Mouse (Mus musculus) inflammation-experienced regulatory T-cells, adult 6 months (primary cell): Measurements from ENCODE around the gene Ccdc32. TPM values are rescaled to one million over a fixed set of nuclear protein-coding genes. Genes with fewer than 3 reads are reported as not detected.
A peak's percentile ranks its signal among the peaks of the same experiment; 100 is the strongest.
"Not testable (repeated sequence)": the region's sequence is repeated elsewhere in the genome, so short reads cannot be mapped to it uniquely, and the experiment has no call there.

Source experiments
- ATAC-seq: one replicate; pipeline ENCODE4 v1.8.0; 2017
- polyA plus RNA-seq, 3 experiments: library from polyadenylated mRNA; unstranded; fragments of 100-300 nt; shearing (Covaris generic); gene quantifications; one replicate each; pipeline ENCODE4 v1.2.1; 2017

Gene Ccdc32
- 10 to 100 TPM; 21.9 to 23.2 (median 22.8) TPM for polyA plus RNA-seq

DNA sequence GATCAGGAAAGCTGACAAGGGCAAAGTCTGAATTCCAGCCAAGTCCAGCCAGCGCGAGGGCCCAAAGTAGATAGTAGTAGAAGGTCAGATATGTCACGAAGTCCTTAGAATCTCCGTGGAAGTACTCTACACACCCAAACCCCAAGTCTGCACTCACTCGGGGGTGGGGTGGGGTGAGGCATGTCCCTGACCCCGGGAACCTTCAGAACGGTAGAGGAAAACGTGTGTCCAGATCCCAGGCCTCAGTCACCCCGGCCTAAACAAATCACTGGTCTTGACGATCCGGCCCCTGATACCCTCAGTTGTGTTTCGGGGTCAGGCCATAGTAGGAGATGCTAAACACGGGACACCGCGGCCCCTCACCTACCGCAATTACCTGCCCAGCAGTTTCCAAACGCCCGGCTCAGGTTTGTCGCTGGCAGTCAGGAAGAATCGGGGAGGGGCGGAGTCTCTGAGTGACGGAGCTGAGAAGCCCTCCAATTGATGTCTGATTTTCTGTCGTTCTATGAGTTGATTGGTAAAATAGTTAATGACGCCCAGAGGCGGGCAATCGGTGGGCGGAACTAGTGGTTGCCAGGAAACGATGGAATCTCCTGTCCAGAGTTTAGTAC is at the start of gene Ccdc32:
Gene Ccdc32 (minus strand): TSS at position 453 of the 611 bp plus-strand sequence.
- ATAC-seq, result peak; percentile 100

DNA sequence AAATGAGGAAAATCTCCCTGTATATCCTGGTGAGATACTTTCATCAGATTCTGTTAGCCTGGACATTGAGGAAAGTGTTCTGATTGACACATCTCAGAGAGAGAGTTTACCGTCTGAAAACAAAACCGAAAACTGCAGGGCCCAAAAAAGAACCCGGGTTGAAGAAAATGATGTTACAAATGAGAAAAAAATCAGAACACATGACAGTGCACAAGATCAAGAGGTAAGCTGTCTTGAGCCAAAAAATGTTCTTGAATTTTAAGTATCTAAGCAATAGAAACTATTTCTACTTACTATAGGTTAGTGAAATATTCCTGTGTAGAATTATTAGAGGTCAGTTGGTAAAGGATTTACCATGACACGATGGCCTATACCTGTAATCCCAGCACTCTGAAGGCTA is 43.2 kb upstream of the Ccdc32 start:
- no peak for ATAC-seq

DNA sequence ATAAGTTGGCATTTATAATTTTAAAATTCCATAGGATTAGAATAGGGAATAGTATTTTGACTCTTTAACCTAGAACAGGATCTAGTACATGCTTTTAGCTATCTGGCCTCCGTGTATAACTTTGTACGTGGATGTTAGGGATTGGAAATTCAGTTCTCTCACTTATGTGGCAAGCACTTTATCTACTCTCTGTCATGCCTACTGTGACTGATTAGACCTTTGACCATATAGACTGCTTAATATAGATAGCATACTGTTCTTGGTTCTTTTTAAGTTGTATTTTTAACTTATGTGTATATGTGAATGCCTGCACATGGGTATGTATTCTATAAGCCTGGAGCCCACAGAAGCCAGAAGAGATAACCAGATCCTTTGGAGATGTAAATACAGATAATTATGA is 30.9 kb upstream of the Ccdc32 start:
- ATAC-seq, result no peak

GRCm38 (mm10) chr2:119050132-119050650 is 21.0 kb upstream of the Ccdc32 start:
- ATAC-seq, result no peak

GRCm38 (mm10) chr2:119047849-119048248 is 18.7 kb upstream of the Ccdc32 start:
- no peak for ATAC-seq

GRCm38 (mm10) chr2:119046649-119047611 is 17.7 kb upstream of the Ccdc32 start, which contains the start of gene Knl1:
Gene Knl1, plus strand, starts transcription at chr2:119047119.
- peak; percentile 93 for ATAC-seq

- no peak for ATAC-seq
Measured at GRCm38 (mm10) chr2:119045163-119045562, 16.0 kb upstream of the Ccdc32 start.

DNA sequence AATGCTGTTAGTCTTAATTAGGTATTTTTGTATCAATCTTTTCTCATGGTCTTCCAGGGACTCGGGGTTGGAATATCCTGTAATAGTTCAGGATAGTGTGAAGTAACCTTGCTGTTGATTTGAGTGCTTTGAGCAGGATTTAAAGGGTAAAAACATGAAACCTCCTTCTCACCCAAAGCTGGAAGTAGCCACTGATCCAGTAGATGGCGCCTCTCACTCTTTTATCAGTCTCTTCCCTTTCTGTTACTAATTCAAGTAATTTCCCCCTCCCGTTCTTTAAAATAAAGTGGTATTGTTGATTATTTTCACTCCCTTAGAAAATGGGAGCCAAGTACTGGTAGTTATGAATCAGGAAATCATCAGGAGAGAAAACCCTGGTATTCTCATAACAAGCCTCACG is 11.7 kb upstream of the Ccdc32 start:
- ATAC-seq, result no peak

GRCm38 (mm10) chr2:119035397-119035745 is 6.2 kb upstream of the Ccdc32 start:
- peak; percentile 31 for ATAC-seq

- peak; percentile 96 for ATAC-seq
Measured at GRCm38 (mm10) chr2:119034656-119035396, 5.6 kb upstream of the Ccdc32 start, which contains the start of gene Rpusd2. Gene Rpusd2, plus strand, starts transcription at chr2:119034790.

DNA sequence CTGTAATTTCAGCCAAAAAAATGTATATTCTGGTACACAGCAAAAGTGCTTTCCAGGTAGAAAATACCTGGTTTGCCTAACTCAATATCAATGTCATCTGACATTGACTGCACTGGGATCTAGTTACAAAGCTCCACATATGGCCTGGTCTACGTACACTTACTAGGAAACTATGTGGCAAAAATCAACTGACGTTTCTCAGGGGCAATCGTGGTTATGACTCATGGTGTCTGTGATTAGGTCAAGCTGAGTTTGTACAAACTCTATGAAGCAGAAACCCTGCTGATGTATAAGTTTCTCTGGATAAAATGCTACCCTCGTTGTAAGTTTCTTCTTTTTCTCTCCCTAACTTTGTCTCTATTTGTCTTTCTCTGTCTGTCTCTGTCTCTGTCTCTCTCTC is 3.0 kb upstream of the Ccdc32 start:
- ATAC-seq, result no peak

GRCm38 (mm10) chr2:119026951-119027350 is 2.2 kb downstream of the Ccdc32 start:
- no peak for ATAC-seq

DNA sequence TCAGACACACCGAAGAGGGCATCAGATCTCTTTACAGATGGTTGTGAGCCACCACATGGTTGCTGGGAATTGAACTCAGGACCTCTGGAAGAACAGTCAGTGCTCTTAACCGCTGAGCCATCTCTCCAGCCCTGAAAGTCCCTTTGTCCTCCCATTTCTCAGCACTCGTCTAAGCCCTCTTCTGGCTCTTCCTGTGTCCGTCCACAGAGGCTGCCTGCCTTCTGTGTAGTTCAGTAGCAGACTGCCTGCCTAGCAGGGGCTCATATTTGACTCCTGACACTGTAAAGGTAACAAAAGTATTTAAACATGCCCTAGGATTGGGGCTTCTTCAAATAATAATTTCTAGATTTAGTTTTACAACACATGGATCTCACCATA is 4.0 kb downstream of the Ccdc32 start:
- ATAC-seq, result no peak

- ATAC-seq, result no peak
Measured at GRCm38 (mm10) chr2:119024536-119025238, 4.5 kb downstream of the Ccdc32 start.

DNA sequence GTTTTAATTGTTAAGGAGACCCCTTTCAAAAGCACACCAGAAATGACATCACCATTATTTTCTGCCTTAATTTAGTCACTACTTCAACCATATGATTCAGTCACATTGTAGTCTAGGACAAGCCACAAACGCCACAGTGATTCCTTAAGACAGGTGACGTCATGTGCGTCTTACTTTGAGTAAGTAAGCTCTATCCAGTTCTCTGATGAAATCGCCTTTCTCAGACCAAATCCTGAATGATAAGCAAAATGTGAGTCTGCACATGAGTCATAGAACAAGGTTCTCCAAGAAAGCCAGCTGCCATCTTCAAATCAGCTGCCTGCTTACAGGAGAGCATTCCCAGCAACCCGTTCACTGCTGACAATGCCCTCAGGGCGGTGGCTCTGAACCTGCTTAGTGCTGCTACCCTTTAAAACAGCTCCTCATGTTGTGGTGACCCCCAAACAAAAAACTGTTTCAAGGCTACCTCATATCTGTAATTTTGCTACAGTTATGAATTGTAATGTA is 6.0 kb downstream of the Ccdc32 start:
- no peak for ATAC-seq

GRCm38 (mm10) chr2:119019538-119019937 is 9.7 kb downstream of the Ccdc32 start:
- ATAC-seq, result no peak

DNA sequence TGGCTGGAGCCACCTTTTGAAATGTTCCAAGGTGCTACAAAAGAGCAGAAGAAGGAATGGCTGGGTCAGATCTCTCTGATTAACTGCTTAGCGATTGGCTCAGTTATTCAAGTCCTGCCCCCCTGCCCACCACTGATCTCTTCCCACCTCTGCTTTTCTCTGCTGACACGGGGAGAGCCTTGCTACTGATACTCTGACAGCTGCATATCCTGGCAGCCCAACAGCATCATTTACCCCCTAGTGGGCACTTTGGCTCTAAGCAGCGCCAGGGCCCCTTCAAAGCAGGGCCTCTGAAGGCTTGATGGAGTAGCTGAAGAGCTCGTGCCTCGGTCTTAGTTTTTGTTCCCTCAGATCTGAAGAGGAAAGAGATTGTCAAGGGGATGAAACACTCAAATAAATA is 10.1 kb downstream of the Ccdc32 start:
- ATAC-seq, result no peak

DNA sequence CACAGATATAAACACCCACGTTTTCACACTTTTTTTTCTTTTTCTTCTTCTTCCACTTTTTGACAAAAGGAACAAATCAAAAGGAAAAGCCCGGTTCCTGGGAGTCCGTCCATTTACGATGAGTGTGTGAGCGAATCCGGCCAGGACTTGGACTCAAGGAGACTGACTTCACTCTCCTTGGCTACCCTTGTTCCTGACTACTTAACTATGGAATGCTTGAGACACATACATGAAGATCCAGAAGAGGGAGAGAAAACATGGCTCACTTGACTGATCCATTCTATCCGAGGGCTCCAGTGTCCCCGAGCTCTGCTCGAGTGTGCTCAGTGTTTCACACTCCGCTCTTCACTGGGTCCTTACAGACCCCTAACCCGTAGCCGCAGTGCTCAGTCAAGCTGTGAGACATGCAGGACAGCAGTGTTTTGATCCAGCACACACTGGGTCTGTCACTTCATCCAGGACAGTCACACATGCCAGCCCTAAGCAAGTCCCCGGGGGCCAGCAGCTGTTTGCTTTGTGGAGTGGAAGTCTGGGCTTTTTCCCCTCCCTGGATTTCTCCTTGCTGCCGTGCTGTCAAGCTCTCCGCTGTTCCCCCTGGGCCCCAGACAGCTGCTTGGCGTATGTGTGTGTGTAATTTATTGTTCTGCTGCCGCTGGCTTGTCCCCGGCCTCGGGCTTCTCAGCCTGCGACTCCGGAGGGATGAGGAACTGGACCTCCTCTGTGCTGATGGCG is 10.6 kb downstream of the Ccdc32 start:
- ATAC-seq, result no peak

DNA sequence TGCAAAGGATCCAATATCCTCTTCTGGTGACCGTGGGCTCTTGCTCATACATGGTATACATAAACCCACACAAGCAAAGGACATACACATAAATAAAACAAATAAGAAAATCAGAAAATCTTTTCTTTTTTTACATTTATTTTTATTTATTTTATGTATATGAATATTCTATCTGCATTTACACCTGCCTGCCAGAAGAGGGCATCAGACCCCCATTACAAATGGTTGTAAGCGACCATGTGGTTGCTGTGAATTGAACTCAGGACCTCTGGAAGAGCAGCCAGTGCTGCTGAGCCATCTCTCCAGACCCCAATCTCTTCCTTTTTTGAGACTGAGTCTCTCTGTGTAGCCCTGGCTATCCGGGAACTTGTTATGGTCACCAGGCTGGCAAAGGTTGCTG is 11.5 kb downstream of the Ccdc32 start:
- ATAC-seq, result no peak

GRCm38 (mm10) chr2:119016312-119016711 is 12.9 kb downstream of the Ccdc32 start:
- ATAC-seq, result not testable (repeated sequence)

DNA sequence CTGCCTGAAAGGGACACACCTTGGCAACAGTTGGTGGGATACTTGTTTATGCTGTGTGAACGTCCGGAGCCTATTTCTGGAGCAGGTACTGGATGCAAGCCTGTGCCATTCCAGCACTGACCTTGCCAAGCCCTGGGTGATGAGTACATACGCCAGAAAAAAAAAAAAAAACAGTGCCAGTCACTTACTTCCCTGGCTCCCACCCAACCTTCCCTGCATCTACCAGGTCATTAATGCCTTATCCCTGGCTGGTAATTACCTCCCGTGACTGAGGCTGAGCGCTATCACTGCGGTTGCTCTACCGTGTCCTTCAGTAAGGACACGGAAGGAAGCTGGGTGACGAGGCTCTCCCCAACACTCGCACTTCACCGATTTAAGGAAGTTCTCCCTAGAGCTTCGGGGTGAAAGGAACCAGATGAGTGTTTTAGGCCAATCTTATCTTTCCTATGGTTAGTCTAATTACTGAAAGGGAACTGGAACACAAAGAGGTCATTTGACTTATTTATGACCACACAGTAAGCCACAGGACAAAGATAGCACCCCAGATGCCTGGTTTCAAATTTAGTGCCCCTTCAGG is 13.5 kb downstream of the Ccdc32 start:
- no peak for ATAC-seq
